Mouse (Mus musculus) MEL (cell line): ENCODE results near the gene Mrm2. TPM values are rescaled to one million over a fixed set of nuclear protein-coding genes. Genes with fewer than 3 reads are reported as not detected.

ENCODE experiments used
- DNase-seq: peaks from one replicate; pipeline ENCODE4 v3.0.0; 2011; ENCODE audit warnings: low read depth, low spot score
- H3K27ac ChIP-seq: 2 replicates; pipeline ENCODE4 v1.5.1; 2012; ENCODE audit warnings: low read depth, mild to moderate bottlenecking, control low read depth, low read length, moderate library complexity; ENCODE audit not compliant: control insufficient read depth
- H3K27me3 ChIP-seq, 2 experiments: fragments of 150-350 bp in 1 of 2; sonication (generic) in 1 of 2; 2 replicates each; pipeline ENCODE4 v1.6.1; 2012; ENCODE audit warnings: low read length in 2 of 2, mild to moderate bottlenecking in 2 of 2, improper control_type of control experiment in 1 of 2, moderate library complexity in 1 of 2; ENCODE audit not compliant: insufficient read depth in 2 of 2, control insufficient read depth in 1 of 2
- H3K36me3 ChIP-seq, 2 experiments: 2 replicates each; pipeline ENCODE4 v1.6.1; 2012 to 2014; ENCODE audit warnings: low read length in 2 of 2, improper control_type of control experiment in 1 of 2, inconsistent platforms in 1 of 2, mild to moderate bottlenecking in 1 of 2; ENCODE audit not compliant: insufficient read depth in 2 of 2, control insufficient read depth in 1 of 2
- H3K4me1 ChIP-seq, 2 experiments: fragments of 150-350 bp in 1 of 2; sonication (generic) in 1 of 2; 2 replicates each; pipeline ENCODE4 v1.6.1; 2012; ENCODE audit warnings: low read length in 2 of 2, improper control_type of control experiment in 1 of 2, mild to moderate bottlenecking in 1 of 2; ENCODE audit not compliant: insufficient read depth in 2 of 2, control insufficient read depth in 1 of 2
- H3K4me3 ChIP-seq, 2 experiments: fragments of 150-350 bp in 1 of 2; sonication (generic) in 1 of 2; 2 replicates each; pipeline ENCODE4 v1.5.1; 2012; ENCODE audit warnings: low read depth in 2 of 2, low read length in 2 of 2, mild to moderate bottlenecking in 2 of 2, moderate library complexity in 2 of 2, control low read depth in 1 of 2, improper control_type of control experiment in 1 of 2; ENCODE audit not compliant: control insufficient read depth in 1 of 2, insufficient read depth in 1 of 2
- H3K79me2 ChIP-seq: 2 replicates; pipeline ENCODE4 v1.6.1; 2012; ENCODE audit warnings: mild to moderate bottlenecking, low read length, moderate library complexity; ENCODE audit not compliant: control insufficient read depth, poor library complexity, insufficient read depth
- H3K9ac ChIP-seq: 2 replicates; pipeline ENCODE4 v1.6.1; 2012; ENCODE audit warnings: low read depth, mild to moderate bottlenecking, control low read depth, low read length, moderate library complexity; ENCODE audit not compliant: control insufficient read depth, poor library complexity, severe bottlenecking
- H3K9me3 ChIP-seq: fragments of 150-350 bp; sonication (generic); replicated peaks from 2 replicates; pipeline ENCODE4 v1.6.1; 2012; ENCODE audit warnings: mild to moderate bottlenecking, low read length, improper control_type of control experiment, moderate library complexity; ENCODE audit not compliant: insufficient read depth
- CHD1 ChIP-seq: IDR thresholded peaks from 2 replicates; pipeline ENCODE4 v1.6.1; 2012; ENCODE audit warnings: low read depth, mild to moderate bottlenecking, inconsistent platforms, low read length, improper control_type of control experiment
- CHD2 ChIP-seq: IDR thresholded peaks from 2 replicates; pipeline ENCODE4 v1.6.1; 2011; ENCODE audit warnings: low read length, improper control_type of control experiment
- CTCF ChIP-seq, 3 experiments: IDR thresholded peaks in 2 of 3; conservative IDR thresholded peaks in 1 of 3; 2 replicates each; pipeline ENCODE4 v1.5.1; 2011 to 2012; ENCODE audit warnings: low read length in 3 of 3, low read depth in 2 of 3, mild to moderate bottlenecking in 2 of 3, improper control_type of control experiment in 1 of 3, inconsistent platforms in 1 of 3, mixed read lengths in 1 of 3, moderate library complexity in 1 of 3; ENCODE audit not compliant: control insufficient read depth in 1 of 3, insufficient read depth in 1 of 3, poor library complexity in 1 of 3, severe bottlenecking in 1 of 3
- E2F4 ChIP-seq: IDR thresholded peaks from 2 replicates; pipeline ENCODE4 v1.6.1; 2011; ENCODE audit warnings: low read depth, low read length, improper control_type of control experiment, borderline replicate concordance
- ELF1 ChIP-seq: IDR thresholded peaks from 2 replicates; pipeline ENCODE4 v1.6.1; 2014; ENCODE audit warnings: low read depth, mild to moderate bottlenecking, inconsistent platforms, low read length, improper control_type of control experiment, moderate library complexity
- EP300 ChIP-seq, 2 experiments: IDR thresholded peaks; 2 replicates each; pipeline ENCODE4 v1.6.1; 2011; ENCODE audit warnings: improper control_type of control experiment in 2 of 2, low read length in 2 of 2, low read depth in 1 of 2, mild to moderate bottlenecking in 1 of 2
- ETS1 ChIP-seq: IDR thresholded peaks from 2 replicates; pipeline ENCODE4 v1.6.1; 2012; ENCODE audit warnings: low read depth, mild to moderate bottlenecking, inconsistent platforms, low read length, improper control_type of control experiment, moderate library complexity
- HCFC1 ChIP-seq: IDR thresholded peaks from 2 replicates; pipeline ENCODE4 v1.6.1; 2012; ENCODE audit warnings: low read depth, mild to moderate bottlenecking, inconsistent platforms, low read length, improper control_type of control experiment, moderate library complexity
- KAT2A ChIP-seq: conservative IDR thresholded peaks from 2 replicates; pipeline ENCODE4 v1.6.1; 2012; ENCODE audit warnings: low read depth, low read length, improper control_type of control experiment, inconsistent platforms
- MAFK ChIP-seq: IDR thresholded peaks from 2 replicates; pipeline ENCODE4 v1.6.1; 2011; ENCODE audit warnings: low read depth, mild to moderate bottlenecking, low read length, improper control_type of control experiment, borderline replicate concordance
- MXI1 ChIP-seq: IDR thresholded peaks from 2 replicates; pipeline ENCODE4 v1.6.1; 2011; ENCODE audit warnings: mild to moderate bottlenecking, low read depth, low read length, improper control_type of control experiment
- MYC ChIP-seq: IDR thresholded peaks from 2 replicates; pipeline ENCODE4 v1.6.1; 2011; ENCODE audit warnings: low read depth, mild to moderate bottlenecking, low read length, improper control_type of control experiment, moderate library complexity
- NELFE ChIP-seq: IDR thresholded peaks from 2 replicates; pipeline ENCODE4 v1.6.1; 2011; ENCODE audit warnings: low read depth, low read length, improper control_type of control experiment
- NRF1 ChIP-seq: IDR thresholded peaks from 2 replicates; pipeline ENCODE4 v1.6.1; 2014; ENCODE audit warnings: low read depth, mild to moderate bottlenecking, inconsistent platforms, low read length, improper control_type of control experiment, moderate library complexity; ENCODE audit not compliant: poor library complexity, insufficient read depth, severe bottlenecking
- POLR2A ChIP-seq, 2 experiments: IDR thresholded peaks; 2 replicates each; pipeline ENCODE4 v1.6.1; 2011 to 2012; ENCODE audit warnings: low read length in 2 of 2, mild to moderate bottlenecking in 2 of 2, control low read depth in 1 of 2, improper control_type of control experiment in 1 of 2, low read depth in 1 of 2, moderate library complexity in 1 of 2; ENCODE audit not compliant: control insufficient read depth in 1 of 2, insufficient read depth in 1 of 2, poor library complexity in 1 of 2
- POLR2AphosphoS2 ChIP-seq: IDR thresholded peaks from 2 replicates; pipeline ENCODE4 v1.6.1; 2011; ENCODE audit warnings: low read length, improper control_type of control experiment
- RAD21 ChIP-seq: IDR thresholded peaks from 2 replicates; pipeline ENCODE4 v1.6.1; 2011; ENCODE audit warnings: mild to moderate bottlenecking, low read depth, low read length, improper control_type of control experiment
- TAL1 ChIP-seq: IDR thresholded peaks from 2 replicates; pipeline ENCODE4 v1.6.1; 2012; ENCODE audit warnings: mild to moderate bottlenecking, inconsistent platforms, low read length, moderate library complexity, mixed read lengths
- TBP ChIP-seq: IDR thresholded peaks from 2 replicates; pipeline ENCODE4 v1.8.0; 2011; ENCODE audit warnings: low read depth, low read length, improper control_type of control experiment
- TCF12 ChIP-seq: IDR thresholded peaks from 2 replicates; pipeline ENCODE4 v1.6.1; 2014; ENCODE audit warnings: low read depth, mild to moderate bottlenecking, inconsistent platforms, low read length, improper control_type of control experiment, moderate library complexity
- UBTF ChIP-seq: IDR thresholded peaks from 2 replicates; pipeline ENCODE4 v1.6.1; 2012; ENCODE audit warnings: low read depth, mild to moderate bottlenecking, inconsistent platforms, low read length, improper control_type of control experiment, moderate library complexity, borderline replicate concordance; ENCODE audit not compliant: insufficient read depth
- USF1 ChIP-seq: IDR thresholded peaks from 2 replicates; pipeline ENCODE4 v1.6.1; 2014; ENCODE audit warnings: low read depth, mild to moderate bottlenecking, inconsistent platforms, low read length, improper control_type of control experiment, moderate library complexity
- ZMIZ1 ChIP-seq: IDR thresholded peaks from 2 replicates; pipeline ENCODE4 v1.6.1; 2012; ENCODE audit warnings: low read depth, mild to moderate bottlenecking, inconsistent platforms, low read length, improper control_type of control experiment, moderate library complexity
- polyA plus RNA-seq, 2 experiments: library from polyadenylated mRNA; stranded (reverse) in 1 of 2; unstranded in 1 of 2; fragments of >175 nt in 1 of 2; fragments of >200 nt in 1 of 2; gene quantifications; 2 replicates each; pipeline versions ENCODE4 v1.2.1 to v1.2.4; 2012; ENCODE audit warnings: low replicate concordance in 2 of 2, low read depth in 1 of 2; ENCODE audit not compliant: insufficient read length in 2 of 2, insufficient read depth in 1 of 2, missing spikeins in 1 of 2
- total RNA-seq: library from RNA; depleted of rRNA; stranded (reverse); fragments of 300-350 nt; gene quantifications from 2 replicates; pipeline ENCODE4 v1.2.3, GENCODE M21; 2012

Mrm2 gene
- total and polyA plus RNA-seq, 3 experiments: 14.1 to 15.3 TPM; not detected in 1

GRCm38 (mm10) chr5:140357466-140357865 lies 25.8 kb upstream of the Mrm2 start:
- no peak for DNase-seq
- Histone ChIP-seq H3K27ac (no peak overlapping the region), H3K27me3 (no peaks in the 10 kb centered on the region), H3K4me1 (no peaks in the 10 kb centered on the region), H3K4me3 (no peak overlapping the region), H3K79me2 (no peaks in the 10 kb centered on the region), H3K36me3 (peaks cover 0 to 2% of the 10 kb centered on the region in 2 experiments; a peak in 1 of 4 replicates), H3K9me3 (no peaks in the 10 kb centered on the region), H3K9ac (no peak overlapping the region)
- TF ChIP-seq CHD1 (no peak), TCF12 (no peak), ZMIZ1 (no peak), ELF1 (no peak), MYC (no peak), KAT2A (no peak), MAFK (no peak)

- Histone ChIP-seq H3K36me3 (peaks cover 0 to 2% of the 10 kb centered on the region in 2 experiments; a peak in 1 of 4 replicates), H3K9ac (no peak overlapping the region), H3K27ac (no peak overlapping the region), H3K79me2 (no peaks in the 10 kb centered on the region), H3K9me3 (no peaks in the 10 kb centered on the region), H3K4me1 (no peaks in the 10 kb centered on the region), H3K4me3 (no peak overlapping the region), H3K27me3 (no peaks in the 10 kb centered on the region)
- DNase-seq: no peak
- no peak for TF ChIP-seq EP300 (IDR thresholded peaks at IDR 0.05; ENCODE audit: low read depth in 1 of 2, low read length in 2 of 2)
- no peak for TF ChIP-seq POLR2AphosphoS2
- TF ChIP-seq NRF1: no peak
- TF ChIP-seq E2F4: no peak
- no peak for TF ChIP-seq TBP
- TF ChIP-seq POLR2A (IDR thresholded peaks at IDR 0.05; ENCODE audit: control insufficient read depth in 1 of 2, insufficient read depth in 1 of 2, low read depth in 1 of 2, low read length in 2 of 2, poor library complexity in 1 of 2): no peak
- TF ChIP-seq TAL1: no peak
- no peak for TF ChIP-seq CHD2
- TF ChIP-seq MXI1: no peak
- no peak for TF ChIP-seq NELFE
- no peak for TF ChIP-seq CTCF (IDR thresholded peaks at IDR 0.05 in 2 of 3, conservative IDR thresholded peaks at IDR 0.05 in 1 of 3; ENCODE audit: control insufficient read depth in 1 of 3, insufficient read depth in 1 of 3, low read depth in 2 of 3, low read length in 3 of 3, poor library complexity in 1 of 3, severe bottlenecking in 1 of 3)
- no peak for TF ChIP-seq USF1
- no peak for TF ChIP-seq HCFC1
- no peak for TF ChIP-seq UBTF
- TF ChIP-seq RAD21: no peak
- TF ChIP-seq ETS1: no peak
Observed at GRCm38 (mm10) chr5:140355934-140356333, 24.2 kb upstream of the Mrm2 start.
